Mouse (Mus musculus) heart, adult 2 months (tissue): Measurements from ENCODE around the gene Trappc2l.

ENCODE experiments used
- CTCF ChIP-seq: fragments of 200-600 bp; IDR thresholded peaks from 2 replicates; pipeline ENCODE4 v1.8.1; 2022; ENCODE audit warnings: antibody characterized with exemption, mild to moderate bottlenecking, moderate library complexity
- EP300 ChIP-seq: fragments of 200-500 bp; IDR thresholded peaks from 2 replicates; pipeline ENCODE4 v1.6.1; 2011; ENCODE audit warnings: low read depth, low read length, control low read depth; ENCODE audit not compliant: insufficient read depth
- POLR2A ChIP-seq: fragments of 200-500 bp; IDR thresholded peaks from 2 replicates; pipeline ENCODE4 v1.6.1; 2011; ENCODE audit warnings: mild to moderate bottlenecking, low read depth, low read length, control low read depth; ENCODE audit not compliant: insufficient read depth

GRCm38 (mm10) chr8:122593783-122594507 lies 17.5 kb upstream of the Trappc2l start:
- TF ChIP-seq POLR2A (no peak), CTCF (no peak), EP300 (no peak)
